Mouse (Mus musculus) lung, postnatal 0 days (tissue): Measurements from ENCODE around the gene Ypel2.

Source experiments
- CTCF ChIP-seq: IDR thresholded peaks from 2 replicates; pipeline ENCODE4 v1.5.1; 2016; ENCODE audit warnings: antibody characterized with exemption, mild to moderate bottlenecking
- EP300 ChIP-seq: IDR thresholded peaks from 2 replicates; pipeline ENCODE4 v1.6.1; 2016; ENCODE audit warnings: antibody characterized with exemption, mild to moderate bottlenecking, control low read depth

DNA sequence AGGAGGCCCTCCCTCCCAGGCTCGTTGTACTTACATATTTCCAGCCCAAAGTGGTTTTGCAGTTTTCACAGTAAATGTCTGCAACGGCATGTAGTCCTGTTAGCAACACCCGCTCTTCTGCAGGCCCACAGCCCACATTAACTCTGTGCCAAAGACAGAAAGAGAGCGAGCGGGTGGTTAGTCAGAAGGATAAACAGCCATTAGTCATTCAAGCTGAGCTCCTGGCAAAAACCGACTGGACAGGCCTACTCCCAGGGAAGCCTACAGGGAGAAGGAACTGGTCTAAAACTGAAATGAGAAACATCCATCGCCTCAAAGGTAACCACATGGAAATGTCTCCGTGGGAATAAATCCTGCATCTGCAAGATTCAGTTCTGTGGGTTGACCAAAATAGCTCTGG is 49.0 kb downstream of the Ypel2 start:
- TF ChIP-seq CTCF (no peak), EP300 (no peak)
